Mouse (Mus musculus): ENCODE data around the gene Ankrd13d. TPM values are rescaled to one million over a fixed set of nuclear protein-coding genes. Genes with fewer than 3 reads are reported as not detected.

Ankrd13d gene
- polyA plus RNA-seq, 1 experiment from 2014 or later, result 62.9 TPM

- WGBS, result 79% methylated on average over 4 of the region's 4 CpGs
- H3K4me1 ChIP-seq (ENCODE audit: control insufficient read depth, insufficient read depth, low read length), result no peaks in the 10 kb centered on the region
- H3K27me3 ChIP-seq (ENCODE audit: control insufficient read depth, insufficient read depth, low read length), result no peaks in the 10 kb centered on the region
- no peak for ATAC-seq (ENCODE audit: low read depth)
- no peak overlapping the region for H3K4me3 ChIP-seq (ENCODE audit: low read depth, low read length)
- no peak overlapping the region for H3K4me2 ChIP-seq (ENCODE audit: low read depth, low read length)
- no peaks in the 10 kb centered on the region for H3K9me3 ChIP-seq (ENCODE audit: control insufficient read depth, low read length)
- peaks cover 66% of the 10 kb centered on the region for H3K36me3 ChIP-seq (ENCODE audit: control insufficient read depth, insufficient read depth, low read length)
- no peak overlapping the region for H3K9ac ChIP-seq (replicated peaks; ENCODE audit: low read depth, low read length)
- H3K27ac ChIP-seq (ENCODE audit: low read depth, low read length), result no peak overlapping the region
These were observed 36.3 kb upstream of the Ankrd13d start for GRCm38 (mm10) chr19:4319272-4319671.

- Histone ChIP-seq H3K4me1 (ENCODE audit: control insufficient read depth, insufficient read depth, low read length) (no peaks in the 10 kb centered on the region), H3K9ac (replicated peaks; ENCODE audit: low read depth, low read length) (no peak overlapping the region), H3K4me3 (ENCODE audit: low read depth, low read length) (no peak overlapping the region), H3K4me2 (ENCODE audit: low read depth, low read length) (no peak overlapping the region), H3K9me3 (ENCODE audit: control insufficient read depth, low read length) (no peaks in the 10 kb centered on the region), H3K27ac (ENCODE audit: low read depth, low read length) (no peak overlapping the region), H3K36me3 (ENCODE audit: control insufficient read depth, insufficient read depth, low read length) (peaks cover 58% of the 10 kb centered on the region), H3K27me3 (ENCODE audit: control insufficient read depth, insufficient read depth, low read length) (no peaks in the 10 kb centered on the region)
- 98% methylated on average over 3 of the region's 3 CpGs for WGBS
- ATAC-seq (ENCODE audit: low read depth), result no peak
These were observed 34.2 kb upstream of the Ankrd13d start for GRCm38 (mm10) chr19:4317181-4317580.

- no peaks in the 10 kb centered on the region for H3K9me3 ChIP-seq (ENCODE audit: control insufficient read depth, low read length)
- H3K9ac ChIP-seq (replicated peaks; ENCODE audit: low read depth, low read length), result no peak overlapping the region
- no peak overlapping the region for H3K4me2 ChIP-seq (ENCODE audit: low read depth, low read length)
- peaks cover 44% of the 10 kb centered on the region for H3K36me3 ChIP-seq (ENCODE audit: control insufficient read depth, insufficient read depth, low read length)
- H3K4me3 ChIP-seq (ENCODE audit: low read depth, low read length), result no peak overlapping the region
- ATAC-seq (ENCODE audit: low read depth), result no peak
- no peak overlapping the region for H3K27ac ChIP-seq (ENCODE audit: low read depth, low read length)
- 87% methylated on average over 6 of the region's 6 CpGs for WGBS
- no peaks in the 10 kb centered on the region for H3K27me3 ChIP-seq (ENCODE audit: control insufficient read depth, insufficient read depth, low read length)
- no peaks in the 10 kb centered on the region for H3K4me1 ChIP-seq (ENCODE audit: control insufficient read depth, insufficient read depth, low read length)
These were observed 32.4 kb upstream of the Ankrd13d start for GRCm38 (mm10) chr19:4315223-4315944.

GRCm38 (mm10) chr19:4309776-4310185 lies 26.8 kb upstream of the Ankrd13d start:
- peaks cover 8% of the 10 kb centered on the region; the same call in 1 of the 2 replicates for H3K4me1 ChIP-seq (ENCODE audit: control insufficient read depth, insufficient read depth, low read length)
- no peak overlapping the region for H3K27ac ChIP-seq (ENCODE audit: low read depth, low read length)
- no peak overlapping the region for H3K4me2 ChIP-seq (ENCODE audit: low read depth, low read length)
- ATAC-seq (ENCODE audit: low read depth), result no peak; the same call in 1 of the 2 replicates
- no peak overlapping the region for H3K4me3 ChIP-seq (ENCODE audit: low read depth, low read length)
- H3K27me3 ChIP-seq (ENCODE audit: control insufficient read depth, insufficient read depth, low read length), result no peaks in the 10 kb centered on the region
- no peaks in the 10 kb centered on the region for H3K9me3 ChIP-seq (ENCODE audit: control insufficient read depth, low read length)
- no peak overlapping the region for H3K9ac ChIP-seq (replicated peaks; ENCODE audit: low read depth, low read length)
- 0 out of 2 replicates have a peak, but pooled peaks cover 3% of the 10 kb centered on the region for H3K36me3 ChIP-seq (ENCODE audit: control insufficient read depth, insufficient read depth, low read length)

GRCm38 (mm10) chr19:4309302-4309701 lies 26.4 kb upstream of the Ankrd13d start:
- 89% methylated on average over 4 of the region's 4 CpGs for WGBS
- no peak overlapping the region for H3K4me2 ChIP-seq (ENCODE audit: low read depth, low read length)
- no peak overlapping the region for H3K27ac ChIP-seq (ENCODE audit: low read depth, low read length)
- peaks cover 13% of the 10 kb centered on the region for H3K4me1 ChIP-seq (ENCODE audit: control insufficient read depth, insufficient read depth, low read length)
- H3K4me3 ChIP-seq (ENCODE audit: low read depth, low read length), result no peak overlapping the region
- no peak for ATAC-seq (ENCODE audit: low read depth)
- no peaks in the 10 kb centered on the region for H3K9me3 ChIP-seq (ENCODE audit: control insufficient read depth, low read length)
- 0 out of 2 replicates have a peak, but pooled peaks cover 3% of the 10 kb centered on the region for H3K36me3 ChIP-seq (ENCODE audit: control insufficient read depth, insufficient read depth, low read length)
- no peaks in the 10 kb centered on the region for H3K27me3 ChIP-seq (ENCODE audit: control insufficient read depth, insufficient read depth, low read length)
- no peak overlapping the region for H3K9ac ChIP-seq (replicated peaks; ENCODE audit: low read depth, low read length)

- H3K36me3 ChIP-seq (ENCODE audit: control insufficient read depth, insufficient read depth, low read length), result no peaks in the 10 kb centered on the region
- H3K4me3 ChIP-seq (ENCODE audit: low read depth, low read length), result peak within 1 kb of the TSS; percentile 95
- H3K4me1 ChIP-seq (ENCODE audit: control insufficient read depth, insufficient read depth, low read length), result peaks cover 44% of the 10 kb centered on the region
- no peaks in the 10 kb centered on the region for H3K9me3 ChIP-seq (ENCODE audit: control insufficient read depth, low read length)
- peak within 1 kb of the TSS; percentile 98 for H3K9ac ChIP-seq (replicated peaks; ENCODE audit: low read depth, low read length)
- H3K27me3 ChIP-seq (ENCODE audit: control insufficient read depth, insufficient read depth, low read length), result no peaks in the 10 kb centered on the region
- peak; percentile 78 for ATAC-seq (ENCODE audit: low read depth)
- WGBS, result 2% methylated on average over 29 of the region's 46 CpGs
- peak within 1 kb of the TSS; percentile 82 for H3K27ac ChIP-seq (ENCODE audit: low read depth, low read length)
- peak within 1 kb of the TSS; percentile 96 for H3K4me2 ChIP-seq (ENCODE audit: low read depth, low read length)
These were observed 23.2 kb upstream of the Ankrd13d start, which contains the start of gene Grk2 for GRCm38 (mm10) chr19:4306190-4306577. Grk2 (minus strand) TSS chr19:4306222.

- peak; percentile 60 for ATAC-seq (ENCODE audit: low read depth)
- no peaks in the 10 kb centered on the region for H3K36me3 ChIP-seq (ENCODE audit: control insufficient read depth, insufficient read depth, low read length)
- no peaks in the 10 kb centered on the region for H3K27me3 ChIP-seq (ENCODE audit: control insufficient read depth, insufficient read depth, low read length)
- WGBS, result 0% methylated on average over 44 of the region's 68 CpGs
- H3K4me3 ChIP-seq (ENCODE audit: low read depth, low read length), result peak overlapping the region; percentile 95
- H3K9ac ChIP-seq (replicated peaks; ENCODE audit: low read depth, low read length), result peak overlapping the region; percentile 98
- H3K9me3 ChIP-seq (ENCODE audit: control insufficient read depth, low read length), result no peaks in the 10 kb centered on the region
- H3K4me2 ChIP-seq (ENCODE audit: low read depth, low read length), result peak overlapping the region; percentile 96
- peaks cover 49% of the 10 kb centered on the region for H3K4me1 ChIP-seq (ENCODE audit: control insufficient read depth, insufficient read depth, low read length)
- peak overlapping the region; percentile 82 for H3K27ac ChIP-seq (ENCODE audit: low read depth, low read length)
These were observed 22.7 kb upstream of the Ankrd13d start for GRCm38 (mm10) chr19:4305491-4306189.

GRCm38 (mm10) chr19:4304871-4305321 lies 22.0 kb upstream of the Ankrd13d start:
- ATAC-seq (ENCODE audit: low read depth), result no peak
- Histone ChIP-seq H3K4me1 (ENCODE audit: control insufficient read depth, insufficient read depth, low read length) (peaks cover 56% of the 10 kb centered on the region), H3K27ac (ENCODE audit: low read depth, low read length) (no peak overlapping the region), H3K36me3 (ENCODE audit: control insufficient read depth, insufficient read depth, low read length) (no peaks in the 10 kb centered on the region), H3K4me3 (ENCODE audit: low read depth, low read length) (peak overlapping the region; percentile 95), H3K27me3 (ENCODE audit: control insufficient read depth, insufficient read depth, low read length) (no peaks in the 10 kb centered on the region), H3K9me3 (ENCODE audit: control insufficient read depth, low read length) (no peaks in the 10 kb centered on the region), H3K4me2 (ENCODE audit: low read depth, low read length) (peak overlapping the region; percentile 96), H3K9ac (replicated peaks; ENCODE audit: low read depth, low read length) (peak overlapping the region; percentile 98)
- WGBS, result 56% methylated on average over 4 of the region's 4 CpGs

- ATAC-seq (ENCODE audit: low read depth), result no peak
- Histone ChIP-seq H3K4me2 (ENCODE audit: low read depth, low read length) (peak overlapping the region; percentile 96), H3K27me3 (ENCODE audit: control insufficient read depth, insufficient read depth, low read length) (no peaks in the 10 kb centered on the region), H3K27ac (ENCODE audit: low read depth, low read length) (no peak overlapping the region), H3K9ac (replicated peaks; ENCODE audit: low read depth, low read length) (no peak overlapping the region), H3K4me3 (ENCODE audit: low read depth, low read length) (peak overlapping the region; percentile 95), H3K4me1 (ENCODE audit: control insufficient read depth, insufficient read depth, low read length) (peaks cover 56% of the 10 kb centered on the region), H3K9me3 (ENCODE audit: control insufficient read depth, low read length) (no peaks in the 10 kb centered on the region), H3K36me3 (ENCODE audit: control insufficient read depth, insufficient read depth, low read length) (no peaks in the 10 kb centered on the region)
- WGBS, result 75% methylated on average over 5 of the region's 5 CpGs
These were observed 21.4 kb upstream of the Ankrd13d start for GRCm38 (mm10) chr19:4304251-4304821.
